Mouse (Mus musculus) cortical plate, adult 2 months (tissue): ENCODE measurements at regions not wholly inside any gene's neighbourhood (a gene's known extent, or its start where the extent isn't known, plus 50 kb on each side); places are given as distances from the start of the nearest gene placed in this dataset.

ENCODE experiments used
- CTCF ChIP-seq: fragments of 200-500 bp; IDR thresholded peaks from 2 replicates; pipeline ENCODE4 v1.5.1; 2011; ENCODE audit warnings: mild to moderate bottlenecking, control low read depth, low read length; ENCODE audit not compliant: insufficient read depth; ENCODE audit errors: extremely low read depth
- POLR2A ChIP-seq: fragments of 200-500 bp; IDR thresholded peaks from 2 replicates; pipeline ENCODE4 v1.6.1; 2011; ENCODE audit warnings: mild to moderate bottlenecking, low read length, control low read depth; ENCODE audit not compliant: insufficient read depth; ENCODE audit errors: extremely low read depth

DNA sequence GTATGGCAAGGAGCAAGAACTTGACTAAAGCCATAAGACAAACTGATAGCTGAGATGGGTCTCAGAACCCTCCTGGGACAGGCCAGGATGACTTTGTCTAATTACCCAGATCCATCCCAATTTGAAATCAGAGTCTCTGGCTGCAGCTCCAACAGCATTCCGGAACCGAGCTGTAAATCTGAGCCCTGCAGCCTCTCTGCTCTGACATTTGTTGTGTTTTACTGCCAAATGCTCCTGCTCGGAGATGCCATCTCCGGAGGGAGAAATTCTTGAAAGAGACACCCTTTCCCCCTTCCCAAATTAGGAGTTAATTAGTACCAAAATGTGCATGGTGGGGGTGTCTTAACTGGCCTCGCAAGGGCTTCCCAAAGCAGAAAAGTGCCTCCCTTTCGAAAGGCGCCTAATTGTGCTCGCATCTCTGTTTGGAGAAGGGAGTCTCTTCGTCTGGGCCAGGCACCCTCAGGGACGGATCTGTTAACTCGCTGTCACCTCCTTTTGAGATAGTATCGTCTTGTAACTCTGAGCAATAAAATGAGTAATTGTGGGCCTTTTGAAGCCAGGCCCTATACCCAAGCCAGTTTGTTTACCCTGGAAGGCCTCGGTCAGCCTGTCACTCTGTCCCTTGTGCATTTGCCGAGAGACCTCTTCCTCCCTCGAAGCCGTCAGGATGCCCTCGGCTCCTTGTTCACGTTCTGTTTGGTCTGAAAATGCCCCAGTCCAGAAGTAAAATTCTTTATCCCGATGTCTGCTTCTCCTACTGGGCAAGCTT, 223.7 kb downstream of the Ttc32 start:
- TF ChIP-seq POLR2A, result no peak
- no peak for TF ChIP-seq CTCF
